Mouse (Mus musculus): ENCODE measurements around the gene Atp5g1. TPM values are rescaled to one million over a fixed set of nuclear protein-coding genes. Genes with fewer than 3 reads are reported as not detected.

The Atp5g1 gene
- polyA plus RNA-seq, 1 experiment from 2014 or later, result 437 TPM

DNA sequence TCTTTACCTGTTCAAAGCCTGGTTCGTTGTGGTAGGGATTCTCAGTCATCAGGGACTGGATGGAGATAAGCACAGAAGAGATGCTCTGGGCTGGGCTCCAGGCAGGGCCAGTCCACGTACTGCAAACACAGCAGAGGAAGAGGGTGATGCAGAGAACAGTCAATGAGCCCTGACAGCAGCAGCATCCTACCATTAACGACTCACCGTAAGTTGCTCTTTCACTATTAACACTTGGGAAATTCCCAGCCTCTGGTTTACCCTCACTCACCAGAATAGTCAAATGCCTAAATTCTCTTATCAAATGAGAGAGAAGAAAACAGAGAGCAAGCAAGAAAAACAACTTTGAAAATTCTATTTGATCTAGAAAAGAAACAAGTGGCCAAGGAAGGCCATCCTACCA is 17.2 kb downstream of the Atp5g1 start:
- no peak overlapping the region for H3K4me2 ChIP-seq
- H3K36me3 ChIP-seq (ENCODE audit: control insufficient read depth, insufficient read depth, low read length), result peaks cover 18% of the 10 kb centered on the region
- peaks cover 3% of the 10 kb centered on the region for H3K4me1 ChIP-seq (ENCODE audit: control insufficient read depth, insufficient read depth, low read length)
- DNase-seq (ENCODE audit: low spot score, missing footprints), result no peak
- no peaks in the 10 kb centered on the region for H3K27me3 ChIP-seq (ENCODE audit: control insufficient read depth, insufficient read depth, low read length)
- H3K9ac ChIP-seq (ENCODE audit: low read length), result no peak overlapping the region
- no peak overlapping the region for H3K27ac ChIP-seq (ENCODE audit: low read depth, low read length)
- H3K4me3 ChIP-seq (ENCODE audit: low read depth, low read length), result no peak overlapping the region
- ATAC-seq (ENCODE audit: low FRiP score), result no peak
- WGBS, result 91% methylated on average over 4 of the region's 4 CpGs
- no peaks in the 10 kb centered on the region for H3K9me3 ChIP-seq (ENCODE audit: control insufficient read depth, low read length)

DNA sequence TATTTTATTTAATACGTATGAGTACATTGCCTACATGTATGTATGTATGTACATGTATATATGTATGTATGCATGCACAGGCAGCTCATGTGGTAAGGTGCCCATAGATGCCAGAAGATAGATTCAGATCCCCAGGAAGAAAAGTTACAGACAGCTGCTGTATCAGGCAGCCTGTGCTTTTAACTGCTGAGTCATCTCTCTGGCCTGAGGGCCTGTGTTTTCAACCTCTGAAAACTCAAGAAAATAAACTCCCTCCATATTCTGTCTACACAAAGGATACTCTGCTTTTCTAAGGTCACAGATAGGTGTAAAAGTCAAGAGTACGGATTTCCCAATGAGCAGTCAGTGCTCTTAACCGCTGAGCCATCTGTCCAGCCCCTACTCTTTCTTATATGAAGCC is 24.6 kb downstream of the Atp5g1 start:
- Histone ChIP-seq H3K4me3 (ENCODE audit: low read depth, low read length) (no peak overlapping the region), H3K27me3 (ENCODE audit: control insufficient read depth, insufficient read depth, low read length) (no peaks in the 10 kb centered on the region), H3K9me3 (ENCODE audit: control insufficient read depth, low read length) (no peaks in the 10 kb centered on the region), H3K4me1 (ENCODE audit: control insufficient read depth, insufficient read depth, low read length) (no peaks in the 10 kb centered on the region), H3K36me3 (ENCODE audit: control insufficient read depth, insufficient read depth, low read length) (peaks cover 30% of the 10 kb centered on the region), H3K9ac (ENCODE audit: low read length) (no peak overlapping the region), H3K4me2 (no peak overlapping the region), H3K27ac (ENCODE audit: low read depth, low read length) (no peak overlapping the region)
- ATAC-seq (ENCODE audit: low FRiP score) (no peak), DNase-seq (ENCODE audit: low spot score, missing footprints) (no peak)
- 92% methylated on average over 3 of the region's 3 CpGs for WGBS

DNA sequence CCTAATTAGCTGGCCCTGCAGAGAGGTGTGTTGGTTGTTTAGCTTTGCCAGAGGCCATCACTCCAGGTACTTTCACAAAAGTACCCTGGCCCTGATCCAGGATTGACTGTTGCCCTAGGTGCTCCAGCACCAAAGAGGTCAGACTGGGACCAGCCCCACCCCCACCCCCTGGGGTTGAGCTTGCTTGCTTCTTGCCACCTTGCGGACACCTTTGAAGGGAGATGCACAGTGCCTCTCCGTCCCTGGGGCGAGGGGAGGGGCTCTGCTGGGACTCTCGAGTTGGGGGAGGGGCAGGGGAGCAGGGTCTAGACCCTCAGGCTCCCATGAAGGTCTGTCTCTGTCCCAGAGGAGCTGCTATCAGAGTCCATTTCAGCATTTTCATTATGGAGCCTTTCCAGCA is 25.5 kb downstream of the Atp5g1 start:
- Histone ChIP-seq H3K36me3 (ENCODE audit: control insufficient read depth, insufficient read depth, low read length) (peaks cover 30% of the 10 kb centered on the region), H3K4me2 (no peak overlapping the region), H3K4me1 (ENCODE audit: control insufficient read depth, insufficient read depth, low read length) (no peaks in the 10 kb centered on the region), H3K9me3 (ENCODE audit: control insufficient read depth, low read length) (no peaks in the 10 kb centered on the region), H3K27me3 (ENCODE audit: control insufficient read depth, insufficient read depth, low read length) (no peaks in the 10 kb centered on the region), H3K9ac (ENCODE audit: low read length) (no peak overlapping the region), H3K4me3 (ENCODE audit: low read depth, low read length) (no peak overlapping the region), H3K27ac (ENCODE audit: low read depth, low read length) (no peak overlapping the region)
- no peak for DNase-seq (ENCODE audit: low spot score, missing footprints)
- ATAC-seq (ENCODE audit: low FRiP score), result no peak
- WGBS, result 85% methylated on average over 4 of the region's 4 CpGs

DNA sequence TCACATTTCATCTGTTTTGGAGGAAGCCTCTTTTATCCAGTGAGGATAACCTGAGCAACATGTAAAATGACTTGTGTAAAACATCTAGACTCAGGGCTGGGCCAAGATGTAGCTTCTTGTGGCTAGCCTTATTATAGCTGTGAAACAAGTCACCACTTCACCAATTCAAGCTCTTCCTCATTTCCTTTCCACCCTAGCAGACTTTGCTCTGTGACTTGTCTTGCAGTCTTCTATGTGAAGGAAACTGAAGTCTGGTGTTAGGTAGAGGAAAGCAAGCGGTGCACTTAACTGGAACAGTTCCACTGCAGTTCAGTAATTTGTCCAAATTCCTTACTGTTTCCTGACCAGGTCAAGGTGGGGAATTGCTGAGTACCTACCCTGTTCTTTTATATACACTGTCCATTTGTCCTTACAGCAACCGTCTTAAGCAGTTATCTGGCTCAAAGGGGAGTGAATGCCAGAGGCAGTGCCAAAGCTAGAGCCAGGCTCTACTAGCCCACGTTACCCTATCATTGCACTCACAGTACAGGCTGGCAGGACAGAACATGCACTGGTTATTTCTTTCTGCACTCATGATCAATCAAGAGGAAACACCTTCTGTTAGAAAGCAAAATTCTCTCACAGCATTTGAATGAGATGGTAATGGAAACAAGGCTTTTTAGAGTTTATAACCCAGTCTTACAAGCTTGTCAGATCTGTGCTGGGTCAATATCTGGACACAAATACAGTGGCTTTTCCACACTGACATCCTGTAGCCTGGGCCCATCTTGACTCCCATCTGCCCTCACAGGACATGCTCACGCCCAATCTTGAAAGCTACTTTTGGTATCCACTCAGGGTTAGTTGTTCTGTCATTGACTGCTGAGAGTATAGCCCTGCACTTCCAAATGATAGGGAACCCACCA is 27.7 kb downstream of the Atp5g1 start:
- Histone ChIP-seq H3K27ac (ENCODE audit: low read depth, low read length) (no peak overlapping the region), H3K27me3 (ENCODE audit: control insufficient read depth, insufficient read depth, low read length) (no peaks in the 10 kb centered on the region), H3K4me2 (no peak overlapping the region), H3K9ac (ENCODE audit: low read length) (no peak overlapping the region), H3K4me3 (ENCODE audit: low read depth, low read length) (no peak overlapping the region), H3K4me1 (ENCODE audit: control insufficient read depth, insufficient read depth, low read length) (no peaks in the 10 kb centered on the region), H3K9me3 (ENCODE audit: control insufficient read depth, low read length) (no peaks in the 10 kb centered on the region), H3K36me3 (ENCODE audit: control insufficient read depth, insufficient read depth, low read length) (peaks cover 23% of the 10 kb centered on the region)
- ATAC-seq (ENCODE audit: low FRiP score) (no peak), DNase-seq (ENCODE audit: low spot score, missing footprints) (no peak)
- WGBS, result 85% methylated on average over 4 of the region's 4 CpGs

DNA sequence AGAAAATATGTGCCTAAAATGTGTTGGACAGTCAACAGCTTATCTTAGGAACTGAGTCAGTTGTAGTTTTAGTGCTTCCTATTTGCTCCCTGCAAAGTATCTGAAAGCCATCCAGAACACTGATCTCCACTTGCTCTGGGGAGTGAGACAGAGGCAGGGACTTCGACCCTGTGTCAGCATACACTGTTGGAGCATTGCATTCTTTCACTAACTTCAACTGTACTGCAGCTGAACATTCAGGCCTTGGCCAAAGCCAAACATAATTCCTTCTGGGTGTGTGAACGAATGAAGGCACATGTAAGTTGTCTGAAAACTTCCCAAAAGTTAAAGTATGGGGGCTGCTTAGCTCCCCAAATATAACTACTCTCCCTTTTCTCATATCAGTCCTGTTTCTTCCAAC is 28.7 kb downstream of the Atp5g1 start:
- Histone ChIP-seq H3K9me3 (ENCODE audit: control insufficient read depth, low read length) (no peaks in the 10 kb centered on the region), H3K27me3 (ENCODE audit: control insufficient read depth, insufficient read depth, low read length) (no peaks in the 10 kb centered on the region), H3K9ac (ENCODE audit: low read length) (no peak overlapping the region), H3K4me2 (no peak overlapping the region), H3K4me3 (ENCODE audit: low read depth, low read length) (no peak overlapping the region), H3K27ac (ENCODE audit: low read depth, low read length) (no peak overlapping the region), H3K4me1 (ENCODE audit: control insufficient read depth, insufficient read depth, low read length) (no peaks in the 10 kb centered on the region), H3K36me3 (ENCODE audit: control insufficient read depth, insufficient read depth, low read length) (peaks cover 23% of the 10 kb centered on the region)
- ATAC-seq (ENCODE audit: low FRiP score), result no peak
- 91% methylated on average over 2 of the region's 2 CpGs for WGBS
- DNase-seq (ENCODE audit: low spot score, missing footprints), result no peak

GRCm38 (mm10) chr11:96046028-96046427 is 29.4 kb downstream of the Atp5g1 start:
- no peak for DNase-seq (ENCODE audit: low spot score, missing footprints)
- WGBS, result 84% methylated on average over 8 of the region's 8 CpGs
- Histone ChIP-seq H3K27ac (ENCODE audit: low read depth, low read length) (no peak overlapping the region), H3K4me2 (no peak overlapping the region), H3K4me1 (ENCODE audit: control insufficient read depth, insufficient read depth, low read length) (no peaks in the 10 kb centered on the region), H3K9me3 (ENCODE audit: control insufficient read depth, low read length) (no peaks in the 10 kb centered on the region), H3K4me3 (ENCODE audit: low read depth, low read length) (no peak overlapping the region), H3K36me3 (ENCODE audit: control insufficient read depth, insufficient read depth, low read length) (peaks cover 20% of the 10 kb centered on the region), H3K27me3 (ENCODE audit: control insufficient read depth, insufficient read depth, low read length) (no peaks in the 10 kb centered on the region), H3K9ac (ENCODE audit: low read length) (no peak overlapping the region)
- no peak for ATAC-seq (ENCODE audit: low FRiP score)

GRCm38 (mm10) chr11:96044803-96045567 is 30.5 kb downstream of the Atp5g1 start:
- Histone ChIP-seq H3K4me2 (no peak overlapping the region), H3K27ac (ENCODE audit: low read depth, low read length) (no peak overlapping the region), H3K4me3 (ENCODE audit: low read depth, low read length) (no peak overlapping the region), H3K27me3 (ENCODE audit: control insufficient read depth, insufficient read depth, low read length) (no peaks in the 10 kb centered on the region), H3K9me3 (ENCODE audit: control insufficient read depth, low read length) (no peaks in the 10 kb centered on the region), H3K36me3 (ENCODE audit: control insufficient read depth, insufficient read depth, low read length) (peaks cover 16% of the 10 kb centered on the region), H3K4me1 (ENCODE audit: control insufficient read depth, insufficient read depth, low read length) (no peaks in the 10 kb centered on the region), H3K9ac (ENCODE audit: low read length) (no peak overlapping the region)
- peak; percentile 59 for DNase-seq (ENCODE audit: low spot score, missing footprints)
- 88% methylated on average over 11 of the region's 11 CpGs for WGBS
- no peak for ATAC-seq (ENCODE audit: low FRiP score)

- no peak for DNase-seq (ENCODE audit: low spot score, missing footprints)
- Histone ChIP-seq H3K27me3 (ENCODE audit: control insufficient read depth, insufficient read depth, low read length) (no peaks in the 10 kb centered on the region), H3K36me3 (ENCODE audit: control insufficient read depth, insufficient read depth, low read length) (no peaks in the 10 kb centered on the region; the same call in 1 of the 2 replicates), H3K4me3 (ENCODE audit: low read depth, low read length) (no peak overlapping the region), H3K4me2 (no peak overlapping the region), H3K4me1 (ENCODE audit: control insufficient read depth, insufficient read depth, low read length) (peaks cover 7% of the 10 kb centered on the region), H3K9ac (ENCODE audit: low read length) (no peak overlapping the region), H3K27ac (ENCODE audit: low read depth, low read length) (no peak overlapping the region), H3K9me3 (ENCODE audit: control insufficient read depth, low read length) (no peaks in the 10 kb centered on the region)
- ATAC-seq (ENCODE audit: low FRiP score), result no peak
- WGBS, result 97% methylated on average over 1 of the region's 1 CpGs
Observed at GRCm38 (mm10) chr11:96038560-96038959, 36.9 kb downstream of the Atp5g1 start.

- no peak overlapping the region for H3K4me3 ChIP-seq (ENCODE audit: low read depth, low read length)
- H3K9me3 ChIP-seq (ENCODE audit: control insufficient read depth, low read length), result no peaks in the 10 kb centered on the region
- peaks cover 7% of the 10 kb centered on the region for H3K4me1 ChIP-seq (ENCODE audit: control insufficient read depth, insufficient read depth, low read length)
- H3K36me3 ChIP-seq (ENCODE audit: control insufficient read depth, insufficient read depth, low read length), result no peaks in the 10 kb centered on the region; the same call in 1 of the 2 replicates
- H3K9ac ChIP-seq (ENCODE audit: low read length), result no peak overlapping the region
- no peak overlapping the region for H3K27ac ChIP-seq (ENCODE audit: low read depth, low read length)
- 94% methylated on average over 5 of the region's 5 CpGs for WGBS
- no peak for DNase-seq (ENCODE audit: low spot score, missing footprints)
- ATAC-seq (ENCODE audit: low FRiP score), result no peak
- H3K4me2 ChIP-seq, result no peak overlapping the region
- H3K27me3 ChIP-seq (ENCODE audit: control insufficient read depth, insufficient read depth, low read length), result no peaks in the 10 kb centered on the region
Observed at GRCm38 (mm10) chr11:96037499-96037898, 38.0 kb downstream of the Atp5g1 start.
